Mouse (Mus musculus): ENCODE measurements at regions not wholly inside any gene's neighbourhood (a gene's known extent, or its start where the extent isn't known, plus 50 kb on each side); places are given as distances from the start of the nearest gene placed in this dataset.

DNA sequence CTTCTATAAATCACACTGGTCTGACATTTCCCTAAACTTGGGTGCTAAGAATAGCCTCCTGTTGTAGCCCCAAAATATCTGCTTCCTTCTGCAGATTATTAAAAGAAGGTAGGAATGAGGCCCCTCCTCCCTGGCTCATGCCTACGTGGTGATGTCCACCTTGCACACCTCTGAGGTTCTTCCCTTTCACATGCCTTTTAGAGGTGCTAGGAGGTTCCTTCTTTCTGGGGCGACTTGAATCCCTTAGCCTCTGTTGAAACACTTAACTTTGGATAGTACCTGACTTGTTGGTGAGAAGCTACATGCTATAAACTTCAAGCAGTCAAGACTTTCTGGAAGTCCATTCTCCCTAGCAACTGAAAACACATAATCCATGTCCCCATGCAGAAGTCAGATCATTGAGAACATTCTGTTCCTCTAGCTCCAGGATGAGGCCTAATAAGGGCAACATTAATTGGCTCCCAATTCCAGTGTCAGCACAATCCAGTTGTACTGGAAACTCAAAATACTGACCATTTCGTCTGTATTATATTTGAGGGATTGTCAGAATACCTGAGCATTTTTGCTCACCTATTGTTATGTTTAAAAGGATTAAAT is 313.5 kb downstream of the Epha4 start:
- Histone ChIP-seq H3K27ac (ENCODE audit: insufficient read depth, low read depth, low read length) (no peak overlapping the region), H3K36me3 (ENCODE audit: control insufficient read depth, insufficient read depth, low read length) (no peaks in the 10 kb centered on the region), H3K4me3 (ENCODE audit: low read depth, low read length) (no peak overlapping the region), H3K27me3 (ENCODE audit: control insufficient read depth, insufficient read depth, low read length) (no peaks in the 10 kb centered on the region; the same call in 1 of the 2 replicates), H3K4me1 (ENCODE audit: control insufficient read depth, insufficient read depth, insufficient read length, low read length) (peaks cover 5% of the 10 kb centered on the region; the same call in 1 of the 2 replicates)
- TF ChIP-seq CTCF (IDR thresholded peaks at IDR 0.05; ENCODE audit: extremely low read depth, insufficient read length, insufficient replicate concordance, low read depth, low read length), result no peak
- no peak for TF ChIP-seq POLR2A (IDR thresholded peaks at IDR 0.05; ENCODE audit: low read depth, low read length)
- 71% methylated on average over 3 of the region's 3 CpGs for WGBS

DNA sequence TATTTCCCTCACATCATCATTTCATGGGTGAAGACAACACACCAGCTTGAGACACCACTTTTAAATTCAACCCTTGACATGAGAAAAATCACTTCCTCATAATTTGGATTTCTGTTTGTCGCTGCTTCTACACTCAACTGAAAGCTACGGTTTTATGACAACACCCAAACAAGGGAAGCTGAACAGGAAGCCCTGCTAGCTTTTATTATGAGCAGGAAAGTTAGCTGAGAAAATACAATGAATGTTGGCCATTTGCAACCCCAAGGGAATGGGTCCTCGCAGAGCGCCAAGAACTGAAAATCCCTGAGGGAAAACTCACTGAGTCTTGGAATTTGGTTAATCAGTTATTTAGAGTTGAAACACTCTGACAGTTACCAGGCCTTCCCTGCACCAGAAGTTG is 311.9 kb downstream of the Epha4 start:
- WGBS, result 70% methylated on average over 4 of the region's 4 CpGs
- TF ChIP-seq CTCF (IDR thresholded peaks at IDR 0.05; ENCODE audit: extremely low read depth, insufficient read length, insufficient replicate concordance, low read depth, low read length) (no peak), POLR2A (IDR thresholded peaks at IDR 0.05; ENCODE audit: low read depth, low read length) (no peak)
- Histone ChIP-seq H3K27ac (ENCODE audit: insufficient read depth, low read depth, low read length) (no peak overlapping the region), H3K4me3 (ENCODE audit: low read depth, low read length) (no peak overlapping the region), H3K36me3 (ENCODE audit: control insufficient read depth, insufficient read depth, low read length) (no peaks in the 10 kb centered on the region), H3K4me1 (ENCODE audit: control insufficient read depth, insufficient read depth, insufficient read length, low read length) (peaks cover 5% of the 10 kb centered on the region; the same call in 1 of the 2 replicates), H3K27me3 (ENCODE audit: control insufficient read depth, insufficient read depth, low read length) (no peaks in the 10 kb centered on the region)

DNA sequence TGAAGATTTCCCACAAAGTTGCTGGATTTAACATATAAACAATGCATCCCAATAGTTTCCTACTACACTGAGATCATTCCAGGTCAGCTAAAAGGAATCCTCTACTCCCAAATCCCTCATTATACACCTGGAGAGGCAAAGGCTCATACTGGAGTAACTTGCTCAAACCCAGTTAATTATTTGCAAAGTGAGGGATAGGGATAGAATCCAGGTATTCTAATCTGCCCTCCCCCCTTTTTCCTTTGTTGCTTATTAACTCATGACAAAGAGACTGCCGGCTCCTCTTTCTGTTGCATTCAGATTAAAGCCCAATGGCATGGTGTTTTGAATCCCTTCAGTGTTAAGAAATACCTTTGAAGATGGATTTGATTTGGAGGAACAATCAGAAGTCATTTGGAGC is 308.4 kb downstream of the Epha4 start:
- H3K4me3 ChIP-seq (ENCODE audit: low read depth, low read length), result no peak overlapping the region
- 19% methylated on average over 1 of the region's 1 CpGs for WGBS
- TF ChIP-seq POLR2A (IDR thresholded peaks at IDR 0.05; ENCODE audit: low read depth, low read length), result no peak
- no peak for TF ChIP-seq CTCF (IDR thresholded peaks at IDR 0.05; ENCODE audit: extremely low read depth, insufficient read length, insufficient replicate concordance, low read depth, low read length)
- no peaks in the 10 kb centered on the region for H3K36me3 ChIP-seq (ENCODE audit: control insufficient read depth, insufficient read depth, low read length)
- no peak overlapping the region for H3K27ac ChIP-seq (ENCODE audit: insufficient read depth, low read depth, low read length)
- H3K4me1 ChIP-seq (ENCODE audit: control insufficient read depth, insufficient read depth, insufficient read length, low read length), result peaks cover 5% of the 10 kb centered on the region; the same call in 1 of the 2 replicates
- no peaks in the 10 kb centered on the region for H3K27me3 ChIP-seq (ENCODE audit: control insufficient read depth, insufficient read depth, low read length)

DNA sequence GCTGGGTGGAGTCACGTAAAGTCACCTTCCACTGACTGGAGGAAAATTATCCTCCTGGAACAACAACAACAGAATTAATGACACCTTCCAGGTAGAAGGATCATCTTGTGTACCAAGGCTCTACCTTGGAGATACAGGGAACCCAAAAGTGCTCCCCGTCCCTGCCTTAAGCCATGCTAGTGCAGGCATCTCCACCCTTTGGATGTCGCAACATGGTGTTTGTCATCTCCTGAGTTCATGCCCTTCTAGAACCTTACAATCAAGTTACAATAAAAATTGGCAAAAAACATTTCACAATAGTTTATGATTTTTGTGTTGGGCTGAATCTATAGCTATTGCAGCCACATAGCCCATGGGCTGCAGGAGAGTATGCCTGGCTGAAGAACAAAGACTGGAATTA is 305.5 kb downstream of the Epha4 start:
- Histone ChIP-seq H3K4me3 (ENCODE audit: low read depth, low read length) (no peak overlapping the region), H3K27ac (ENCODE audit: insufficient read depth, low read depth, low read length) (no peak overlapping the region), H3K27me3 (ENCODE audit: control insufficient read depth, insufficient read depth, low read length) (no peaks in the 10 kb centered on the region), H3K36me3 (ENCODE audit: control insufficient read depth, insufficient read depth, low read length) (no peaks in the 10 kb centered on the region), H3K4me1 (ENCODE audit: control insufficient read depth, insufficient read depth, insufficient read length, low read length) (peaks cover 8% of the 10 kb centered on the region; the same call in 1 of the 2 replicates)
- 89% methylated on average over 3 of the region's 3 CpGs for WGBS
- no peak for TF ChIP-seq CTCF (IDR thresholded peaks at IDR 0.05; ENCODE audit: extremely low read depth, insufficient read length, insufficient replicate concordance, low read depth, low read length)
- TF ChIP-seq POLR2A (IDR thresholded peaks at IDR 0.05; ENCODE audit: low read depth, low read length), result no peak

DNA sequence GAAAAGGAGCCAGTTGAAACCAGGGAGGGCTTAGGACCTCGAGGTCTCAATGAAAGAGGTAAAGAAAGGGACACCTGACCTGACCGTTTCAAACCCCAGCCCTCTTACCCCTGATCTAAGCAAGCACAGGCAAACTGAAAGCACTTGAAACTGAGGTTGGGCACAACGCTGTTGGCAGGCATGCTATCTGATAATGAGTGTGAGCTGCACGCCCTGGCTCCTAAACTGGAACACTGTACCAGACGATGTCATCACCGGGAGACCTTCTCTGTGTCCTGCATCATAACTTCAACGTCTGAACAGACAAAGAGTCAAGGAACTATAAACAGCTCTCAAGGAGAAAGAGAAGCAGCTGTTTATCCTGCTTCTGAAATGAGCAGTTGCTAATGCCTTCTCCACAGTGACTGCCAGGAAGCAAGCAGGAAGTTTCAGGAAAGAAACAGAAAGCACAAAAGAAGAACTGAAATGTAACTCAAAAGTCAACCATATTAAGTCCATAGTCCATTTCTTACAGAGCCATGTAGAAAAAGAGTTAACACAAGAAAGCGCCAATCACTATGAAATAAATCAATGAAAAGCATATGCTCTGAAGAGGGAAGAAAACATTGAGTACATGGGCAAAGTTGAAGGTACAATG is 301.3 kb downstream of the Epha4 start:
- no peaks in the 10 kb centered on the region for H3K27me3 ChIP-seq (ENCODE audit: control insufficient read depth, insufficient read depth, low read length)
- WGBS, result 7% methylated on average over 8 of the region's 8 CpGs
- H3K27ac ChIP-seq (ENCODE audit: insufficient read depth, low read depth, low read length), result peak overlapping the region; percentile 24; the same call in 1 of the 2 replicates
- H3K36me3 ChIP-seq (ENCODE audit: control insufficient read depth, insufficient read depth, low read length), result no peaks in the 10 kb centered on the region
- H3K4me3 ChIP-seq (ENCODE audit: low read depth, low read length), result peak overlapping the region; percentile 22; the same call in 1 of the 2 replicates
- TF ChIP-seq POLR2A (IDR thresholded peaks at IDR 0.05; ENCODE audit: low read depth, low read length) (no peak), CTCF (IDR thresholded peaks at IDR 0.05; ENCODE audit: extremely low read depth, insufficient read length, insufficient replicate concordance, low read depth, low read length) (no peak)
- H3K4me1 ChIP-seq (ENCODE audit: control insufficient read depth, insufficient read depth, insufficient read length, low read length), result peaks cover 6% of the 10 kb centered on the region; the same call in 1 of the 2 replicates

DNA sequence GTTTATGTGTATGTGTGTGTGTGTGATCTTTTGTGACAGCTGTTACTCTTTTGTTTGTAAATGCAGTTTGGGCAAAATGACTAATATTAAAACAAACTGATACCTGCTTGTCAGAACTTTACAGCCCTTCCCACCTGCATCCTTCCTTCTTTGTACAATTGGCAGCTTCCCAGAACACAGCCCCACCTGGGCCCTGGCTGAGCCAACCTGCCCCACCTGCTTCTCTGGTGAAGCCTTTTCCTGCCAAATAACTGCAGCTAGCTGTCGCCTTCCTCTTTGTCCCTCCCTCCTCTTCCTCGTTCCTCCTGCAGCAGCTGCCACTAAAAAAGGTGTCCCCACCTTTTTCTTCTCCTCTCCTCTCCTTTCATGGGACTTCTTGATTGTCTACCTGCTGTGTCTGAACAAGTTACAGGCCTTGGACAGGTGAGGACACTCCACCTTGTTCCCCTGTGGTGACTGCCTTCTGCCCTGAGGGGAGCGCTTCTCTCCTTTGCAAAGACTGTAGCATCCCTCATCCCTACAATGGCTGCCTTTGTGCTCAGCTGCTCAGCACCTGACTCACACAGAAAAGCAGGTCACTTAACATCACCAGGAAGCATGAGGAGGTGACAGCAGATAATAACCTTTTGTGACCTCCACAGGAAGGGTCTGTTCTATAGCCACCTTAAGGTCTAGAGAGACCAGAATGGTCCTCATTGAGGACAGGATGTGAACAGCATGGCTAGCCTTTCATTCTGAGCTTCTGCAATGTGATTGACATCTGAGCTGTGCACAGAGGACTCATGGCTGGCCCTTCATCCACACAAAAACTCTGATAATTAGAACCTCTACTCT is 295.2 kb downstream of the Epha4 start:
- no peak for TF ChIP-seq CTCF (IDR thresholded peaks at IDR 0.05; ENCODE audit: extremely low read depth, insufficient read length, insufficient replicate concordance, low read depth, low read length)
- no peak for TF ChIP-seq POLR2A (IDR thresholded peaks at IDR 0.05; ENCODE audit: low read depth, low read length)
- WGBS, result 29% methylated on average over 3 of the region's 3 CpGs
- Histone ChIP-seq H3K36me3 (ENCODE audit: control insufficient read depth, insufficient read depth, low read length) (no peaks in the 10 kb centered on the region), H3K4me1 (ENCODE audit: control insufficient read depth, insufficient read depth, insufficient read length, low read length) (peaks cover 3% of the 10 kb centered on the region; the same call in 1 of the 2 replicates), H3K4me3 (ENCODE audit: low read depth, low read length) (no peak overlapping the region), H3K27ac (ENCODE audit: insufficient read depth, low read depth, low read length) (no peak overlapping the region), H3K27me3 (ENCODE audit: control insufficient read depth, insufficient read depth, low read length) (no peaks in the 10 kb centered on the region)

DNA sequence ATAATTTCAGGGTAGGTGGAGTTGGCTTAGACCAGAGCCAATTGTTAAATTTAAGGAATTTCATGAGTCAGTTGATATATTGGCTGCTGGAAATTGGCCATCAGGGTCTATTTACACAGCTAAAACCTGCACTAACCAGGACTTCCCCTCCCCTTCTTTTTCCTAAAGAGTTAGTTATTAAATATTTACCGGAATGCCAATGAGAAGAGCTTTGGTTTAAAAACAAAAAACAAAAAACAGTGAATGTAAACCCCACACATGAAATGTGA is 294.6 kb downstream of the Epha4 start:
- Histone ChIP-seq H3K27ac (ENCODE audit: insufficient read depth, low read depth, low read length) (no peak overlapping the region), H3K36me3 (ENCODE audit: control insufficient read depth, insufficient read depth, low read length) (no peaks in the 10 kb centered on the region), H3K4me3 (ENCODE audit: low read depth, low read length) (no peak overlapping the region), H3K27me3 (ENCODE audit: control insufficient read depth, insufficient read depth, low read length) (no peaks in the 10 kb centered on the region), H3K4me1 (ENCODE audit: control insufficient read depth, insufficient read depth, insufficient read length, low read length) (peaks cover 3% of the 10 kb centered on the region; the same call in 1 of the 2 replicates)
- WGBS, result 83% methylated on average over 1 of the region's 1 CpGs
- TF ChIP-seq POLR2A (IDR thresholded peaks at IDR 0.05; ENCODE audit: low read depth, low read length) (no peak), CTCF (IDR thresholded peaks at IDR 0.05; ENCODE audit: extremely low read depth, insufficient read length, insufficient replicate concordance, low read depth, low read length) (no peak)
